Mouse (Mus musculus) spleen, adult 2 months (tissue): ENCODE data around the gene Tubgcp2. TPM values are rescaled to one million over a fixed set of nuclear protein-coding genes. Genes with fewer than 3 reads are reported as not detected.

Source experiments
- DNase-seq, 2 experiments: peaks; one replicate each; pipeline versions ENCODE4 v3.0.0 to v3.0.0-alpha.2; 2012 to 2021; ENCODE audit warnings: low spot score in 2 of 2, low read depth in 1 of 2
- H3K27ac ChIP-seq: fragments of 200-500 bp; 2 replicates; pipeline ENCODE4 v1.5.1; 2012; ENCODE audit warnings: low read length, inconsistent platforms; ENCODE audit not compliant: insufficient read depth
- H3K27me3 ChIP-seq: fragments of 200-500 bp; 2 replicates; pipeline ENCODE4 v1.6.1; 2012; ENCODE audit warnings: mild to moderate bottlenecking, moderate library complexity, low read length, inconsistent platforms; ENCODE audit not compliant: control insufficient read depth, insufficient read depth
- H3K36me3 ChIP-seq: fragments of 200-500 bp; 2 replicates; pipeline ENCODE4 v1.6.1; 2012; ENCODE audit warnings: mild to moderate bottlenecking, low read length, inconsistent platforms; ENCODE audit not compliant: control insufficient read depth, insufficient read depth
- H3K4me1 ChIP-seq: fragments of 200-500 bp; 2 replicates; pipeline ENCODE4 v1.6.1; 2011; ENCODE audit warnings: inconsistent platforms; ENCODE audit not compliant: control insufficient read depth, insufficient read depth, insufficient read length
- H3K4me3 ChIP-seq: fragments of 200-500 bp; 2 replicates; pipeline ENCODE4 v1.5.1; 2011; ENCODE audit warnings: mild to moderate bottlenecking, inconsistent platforms; ENCODE audit not compliant: insufficient read depth, insufficient read length; ENCODE audit errors: extremely low read depth
- CTCF ChIP-seq: fragments of 200-500 bp; IDR thresholded peaks from 2 replicates; pipeline ENCODE4 v1.5.1; 2011; ENCODE audit warnings: mild to moderate bottlenecking, inconsistent platforms; ENCODE audit not compliant: insufficient read depth, insufficient read length, insufficient replicate concordance; ENCODE audit errors: extremely low read depth
- POLR2A ChIP-seq: fragments of 200-500 bp; IDR thresholded peaks from 2 replicates; pipeline ENCODE4 v1.6.1; 2011; ENCODE audit warnings: low read depth, low read length, inconsistent platforms
- WGBS: fragments of 180-500 bp; shearing (Covaris S2); methylation state at CpG from one replicate; pipeline ENCODE4 v1.1.7; 2018; 5-methylcytosine and 5-hydroxymethylcytosine counted together
- polyA plus RNA-seq: library from polyadenylated mRNA; depleted of rRNA; stranded (reverse); fragments of >200 nt; gene quantifications from 2 replicates; pipeline ENCODE4 v1.2.3, GENCODE M21; 2012

Tubgcp2 gene
- polyA plus RNA-seq, 1 experiment, result 16.3 TPM

- H3K27ac ChIP-seq, result no peak overlapping the region
- no peaks in the 10 kb centered on the region for H3K36me3 ChIP-seq
- H3K4me1 ChIP-seq, result peaks cover 29% of the 10 kb centered on the region; the same call in 1 of the 2 replicates
- TF ChIP-seq CTCF (no peak), POLR2A (no peak)
- DNase-seq, result no peak
- H3K4me3 ChIP-seq, result no peak overlapping the region
- H3K27me3 ChIP-seq, result no peaks in the 10 kb centered on the region
Measured at GRCm38 (mm10) chr7:139972923-139973331, 63.5 kb downstream of the Tubgcp2 start.

GRCm38 (mm10) chr7:139971436-139971835, 65.0 kb downstream of the Tubgcp2 start:
- 23% methylated on average over 6 of the region's 6 CpGs for WGBS
- H3K4me1 ChIP-seq, result peaks cover 33% of the 10 kb centered on the region; the same call in 1 of the 2 replicates
- no peak for TF ChIP-seq CTCF
- TF ChIP-seq POLR2A, result no peak
- no peaks in the 10 kb centered on the region for H3K36me3 ChIP-seq
- no peak for DNase-seq
- peak overlapping the region; percentile 32; the same call in 1 of the 2 replicates for H3K27ac ChIP-seq
- H3K27me3 ChIP-seq, result no peaks in the 10 kb centered on the region
- no peak overlapping the region for H3K4me3 ChIP-seq

GRCm38 (mm10) chr7:139970979-139971378, 65.5 kb downstream of the Tubgcp2 start:
- Histone ChIP-seq H3K4me3 (no peak overlapping the region), H3K4me1 (peaks cover 33% of the 10 kb centered on the region; the same call in 1 of the 2 replicates), H3K36me3 (no peaks in the 10 kb centered on the region), H3K27ac (peak overlapping the region; percentile 32; the same call in 1 of the 2 replicates), H3K27me3 (no peaks in the 10 kb centered on the region)
- DNase-seq, result no peak
- 43% methylated on average over 5 of the region's 5 CpGs for WGBS
- no peak for TF ChIP-seq CTCF
- TF ChIP-seq POLR2A, result no peak

- DNase-seq, result no peak
- 64% methylated on average over 10 of the region's 10 CpGs for WGBS
- Histone ChIP-seq H3K36me3 (no peaks in the 10 kb centered on the region), H3K27me3 (no peaks in the 10 kb centered on the region), H3K4me3 (no peak overlapping the region), H3K27ac (0 out of 2 replicates have a peak overlapping the region, but pooled peaks have one; percentile 4), H3K4me1 (peaks cover 33% of the 10 kb centered on the region; the same call in 1 of the 2 replicates)
- TF ChIP-seq CTCF (no peak), POLR2A (no peak)
Measured at GRCm38 (mm10) chr7:139970216-139970919, 66.1 kb downstream of the Tubgcp2 start.

- H3K27ac ChIP-seq, result no peak overlapping the region
- WGBS, result 37% methylated on average over 10 of the region's 10 CpGs
- H3K36me3 ChIP-seq, result no peaks in the 10 kb centered on the region
- H3K4me3 ChIP-seq, result no peak overlapping the region
- DNase-seq, result peak; percentile 59 to 71
- peak; percentile 59; the same call in 1 of the 2 replicates for TF ChIP-seq CTCF
- TF ChIP-seq POLR2A, result no peak
- no peaks in the 10 kb centered on the region for H3K27me3 ChIP-seq
- peaks cover 28% of the 10 kb centered on the region; the same call in 1 of the 2 replicates for H3K4me1 ChIP-seq
Measured at GRCm38 (mm10) chr7:139969348-139970130, 66.9 kb downstream of the Tubgcp2 start.

- WGBS, result 25% methylated on average over 5 of the region's 5 CpGs
Measured at GRCm38 (mm10) chr7:139968428-139968827, 68.0 kb downstream of the Tubgcp2 start.

GRCm38 (mm10) chr7:139967175-139967574, 69.3 kb downstream of the Tubgcp2 start:
- Histone ChIP-seq H3K27ac (no peak overlapping the region), H3K27me3 (no peaks in the 10 kb centered on the region), H3K36me3 (no peaks in the 10 kb centered on the region), H3K4me1 (peaks cover 23% of the 10 kb centered on the region; the same call in 1 of the 2 replicates), H3K4me3 (no peak overlapping the region)
- TF ChIP-seq CTCF (no peak), POLR2A (no peak)
- 59% methylated on average over 4 of the region's 4 CpGs for WGBS
- DNase-seq, result no peak

More at GRCm38 (mm10) chr7:139968428-139968827, 68.0 kb downstream of the Tubgcp2 start:
- Histone ChIP-seq H3K27me3 (no peaks in the 10 kb centered on the region), H3K4me1 (peaks cover 23% of the 10 kb centered on the region; the same call in 1 of the 2 replicates), H3K4me3 (no peak overlapping the region), H3K36me3 (no peaks in the 10 kb centered on the region), H3K27ac (peak overlapping the region; percentile 74)
- TF ChIP-seq POLR2A (no peak), CTCF (no peak)
- DNase-seq, result peak; percentile 66 to 67
